Mouse (Mus musculus) C2C12 (cell line): Measurements from ENCODE around the gene Cip2a. TPM values are rescaled to one million over a fixed set of nuclear protein-coding genes. Genes with fewer than 3 reads are reported as not detected.

ENCODE experiments used
- H3K27me3 ChIP-seq: one replicate; pipeline ENCODE4 v1.6.1; 2011; ENCODE audit not compliant: control insufficient read depth, insufficient read depth, insufficient read length
- H3K36me3 ChIP-seq: one replicate; pipeline ENCODE4 v1.6.1; 2011; ENCODE audit not compliant: control insufficient read depth, insufficient read depth
- H3K4me3 ChIP-seq: one replicate; pipeline ENCODE4 v1.5.1; 2011; ENCODE audit warnings: mild to moderate bottlenecking, control low read depth; ENCODE audit not compliant: poor library complexity, insufficient read depth, severe bottlenecking
- H3K79me2 ChIP-seq: one replicate; pipeline ENCODE4 v1.6.1; 2011; ENCODE audit not compliant: control insufficient read depth, insufficient read depth
- H3K79me3 ChIP-seq: one replicate; pipeline ENCODE4 v1.6.1; 2011; ENCODE audit warnings: low read depth, control low read depth
- H3ac ChIP-seq: one replicate; pipeline ENCODE3; 2011; ENCODE audit warnings: low read depth; ENCODE audit not compliant: control insufficient read depth, insufficient read length
- CEBPB ChIP-seq: IDR thresholded peaks from one replicate; pipeline ENCODE4 v1.6.1; 2011; ENCODE audit warnings: low read depth, mild to moderate bottlenecking, control low read depth, moderate library complexity
- CTCF ChIP-seq: IDR thresholded peaks from one replicate; pipeline ENCODE4 v1.5.1; 2011; ENCODE audit not compliant: control insufficient read depth, insufficient read depth, insufficient read length
- FOSL1 ChIP-seq: IDR thresholded peaks from one replicate; pipeline ENCODE4 v1.8.0; 2011; ENCODE audit warnings: mild to moderate bottlenecking, low read length; ENCODE audit not compliant: poor library complexity, insufficient read depth, severe bottlenecking
- MAX ChIP-seq: IDR thresholded peaks from one replicate; pipeline ENCODE4 v1.6.1; 2011; ENCODE audit warnings: mild to moderate bottlenecking, control low read depth
- MYOD1 ChIP-seq: IDR thresholded peaks from one replicate; pipeline ENCODE4 v1.6.1; 2011; ENCODE audit warnings: low read depth; ENCODE audit not compliant: control insufficient read depth, insufficient read length
- MYOG ChIP-seq: IDR thresholded peaks from one replicate; pipeline ENCODE4 v1.6.1; 2011; ENCODE audit not compliant: control insufficient read depth, insufficient read length; ENCODE audit errors: extremely low read depth
- USF1 ChIP-seq: IDR thresholded peaks from one replicate; pipeline ENCODE4 v1.6.1; 2011; ENCODE audit warnings: low read depth, mild to moderate bottlenecking, control low read depth, moderate library complexity
- polyA plus RNA-seq: library from polyadenylated mRNA; unstranded; fragments of >200 nt; fragmentation: generic; extraction: Trizol; gene quantifications from one replicate; pipeline ENCODE4 v1.2.1, GENCODE M21; 2012; ENCODE audit warnings: missing spikeins

Gene Cip2a
- polyA plus RNA-seq, 1 experiment, result 12.6 TPM

DNA sequence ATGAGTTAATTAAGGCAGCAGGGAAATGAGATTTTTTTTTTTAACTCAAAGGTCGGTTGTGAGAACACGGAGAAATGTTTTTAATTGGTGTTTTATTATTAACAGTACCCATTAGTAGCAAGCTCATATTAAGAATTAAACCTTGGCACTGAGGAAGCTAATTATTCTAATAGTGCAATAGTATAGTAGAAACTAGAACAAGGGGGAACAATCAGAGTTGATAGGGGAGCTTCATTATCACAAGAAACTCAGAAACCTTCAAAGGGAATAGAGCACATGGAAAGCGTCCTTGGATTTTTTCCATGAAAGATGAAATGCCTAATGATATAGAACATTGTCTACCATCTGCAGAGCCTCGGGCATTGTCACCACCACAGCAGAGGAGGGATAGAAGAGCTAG is 41.9 kb downstream of the Cip2a start:
- no peak overlapping the region for H3ac ChIP-seq
- TF ChIP-seq USF1, result no peak
- H3K79me3 ChIP-seq, result no peaks in the 10 kb centered on the region
- H3K4me3 ChIP-seq, result no peak overlapping the region
- no peaks in the 10 kb centered on the region for H3K36me3 ChIP-seq
- no peaks in the 10 kb centered on the region for H3K27me3 ChIP-seq
- no peaks in the 10 kb centered on the region for H3K79me2 ChIP-seq

DNA sequence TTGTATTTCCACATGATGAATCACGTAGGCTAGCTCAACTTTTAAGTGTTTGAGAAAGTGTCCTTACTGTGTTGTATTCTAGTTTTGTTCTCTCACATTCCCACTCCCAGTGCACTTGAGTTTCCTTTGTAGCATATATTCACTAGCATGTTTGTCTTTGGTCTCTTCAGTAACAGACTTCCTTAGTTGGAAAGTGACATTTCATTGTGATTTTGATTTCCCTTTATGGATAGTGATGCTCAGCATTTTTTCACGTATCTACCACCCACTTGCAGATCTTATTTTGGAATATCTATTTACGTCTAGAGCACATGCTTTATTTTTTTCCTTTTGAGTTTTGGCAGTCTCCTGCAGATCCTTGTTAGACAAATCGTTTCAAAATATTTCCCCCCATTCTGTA is 43.8 kb downstream of the Cip2a start:
- Histone ChIP-seq H3K79me2 (no peaks in the 10 kb centered on the region), H3K4me3 (no peak overlapping the region), H3ac (no peak overlapping the region), H3K36me3 (no peaks in the 10 kb centered on the region), H3K27me3 (no peaks in the 10 kb centered on the region), H3K79me3 (no peaks in the 10 kb centered on the region)
- TF ChIP-seq MYOD1, result no peak

DNA sequence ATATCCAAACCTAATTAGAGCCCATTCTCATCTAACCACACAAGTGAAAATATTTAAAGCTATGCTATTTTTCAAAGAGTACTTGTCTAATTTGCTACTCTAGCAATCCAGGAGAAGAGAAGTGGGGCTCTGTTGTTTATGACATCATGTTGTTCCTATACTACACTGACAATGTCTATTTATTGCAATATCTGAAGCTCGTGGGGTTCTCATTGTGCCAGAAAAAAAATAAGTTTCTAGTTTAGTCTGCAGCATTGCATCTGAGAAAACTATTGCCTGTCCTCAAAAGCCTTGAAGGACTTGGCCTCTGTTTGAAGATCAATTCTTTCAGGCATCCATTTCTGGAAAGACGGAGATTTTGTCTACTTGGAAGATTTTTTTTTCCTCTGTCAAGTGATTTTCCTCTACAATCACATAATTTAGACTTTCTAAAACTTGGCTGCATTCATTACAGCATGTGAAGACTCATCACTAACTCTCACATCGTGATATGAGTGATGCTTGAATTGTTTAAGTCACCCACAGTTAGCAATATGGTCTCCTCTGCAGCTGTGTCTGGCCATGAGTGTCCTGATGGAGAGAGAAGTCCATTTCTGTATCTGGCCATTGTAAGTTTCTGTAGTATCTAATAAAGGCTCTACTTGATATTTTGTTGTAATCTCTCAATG is 46.7 kb downstream of the Cip2a start:
- no peak overlapping the region for H3ac ChIP-seq
- no peak for TF ChIP-seq MAX
- no peaks in the 10 kb centered on the region for H3K79me2 ChIP-seq
- no peak overlapping the region for H3K4me3 ChIP-seq
- no peaks in the 10 kb centered on the region for H3K79me3 ChIP-seq
- no peaks in the 10 kb centered on the region for H3K36me3 ChIP-seq
- H3K27me3 ChIP-seq, result no peaks in the 10 kb centered on the region

DNA sequence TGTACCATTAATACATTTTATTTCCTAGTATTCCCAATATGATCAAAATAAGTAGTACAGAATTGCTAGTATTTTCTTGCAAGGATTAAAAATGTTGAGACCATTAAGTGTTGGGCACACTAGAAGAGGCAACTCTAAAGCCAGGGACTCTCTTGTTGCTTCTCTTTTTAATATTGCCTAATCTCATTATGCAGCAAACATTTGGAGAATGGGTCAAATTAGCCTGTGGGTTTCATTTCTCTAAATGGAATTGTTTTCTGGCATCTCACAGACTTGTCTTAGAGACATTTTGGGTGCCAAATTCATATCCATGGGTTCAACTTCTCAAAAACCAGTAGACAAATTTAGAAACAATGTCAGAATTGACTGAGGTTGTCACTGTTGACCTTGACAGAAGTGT is 55.2 kb downstream of the Cip2a start:
- no peak for TF ChIP-seq MYOG
- TF ChIP-seq MYOD1, result no peak
- TF ChIP-seq CTCF, result no peak
- TF ChIP-seq CEBPB, result no peak
- no peak for TF ChIP-seq FOSL1
- no peak for TF ChIP-seq MAX
- TF ChIP-seq USF1, result no peak

DNA sequence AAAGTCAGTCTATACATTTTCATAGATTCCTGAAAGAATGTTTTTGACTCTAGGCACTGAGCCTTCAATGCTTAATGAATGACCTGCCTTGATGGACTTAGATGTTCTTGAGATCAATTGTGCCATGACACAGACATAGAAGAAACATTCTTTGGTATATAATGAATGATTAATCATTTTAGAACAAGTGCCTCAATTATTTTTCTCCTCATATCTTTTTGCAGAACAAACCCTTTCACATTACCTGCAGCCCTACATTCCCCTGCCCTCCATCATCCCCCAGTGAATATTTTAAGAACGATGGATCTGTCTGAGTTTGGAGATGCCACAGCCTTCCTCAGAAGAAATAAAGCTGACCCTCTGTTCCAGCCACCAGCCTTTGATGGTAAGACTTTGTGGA is 63.2 kb downstream of the Cip2a start, which contains the start of gene Myh15:
Myh15 (plus strand) TSS at position 301 of the 400 bp plus-strand sequence.
- H3K36me3 ChIP-seq, result no peaks in the 10 kb centered on the region
- H3K79me3 ChIP-seq, result no peaks in the 10 kb centered on the region

More for the DNA sequence above, 55.2 kb downstream of the Cip2a start:
- no peaks in the 10 kb centered on the region for H3K36me3 ChIP-seq
- no peaks in the 10 kb centered on the region for H3K79me3 ChIP-seq
- H3K27me3 ChIP-seq, result no peaks in the 10 kb centered on the region
- H3K79me2 ChIP-seq, result no peaks in the 10 kb centered on the region
- no peak overlapping the region for H3K4me3 ChIP-seq
- H3ac ChIP-seq, result no peak overlapping the region

More for the DNA sequence above, 63.2 kb downstream of the Cip2a start, which contains the start of gene Myh15:
- H3ac ChIP-seq, result no peak within 1 kb of the TSS
- no peaks in the 10 kb centered on the region for H3K27me3 ChIP-seq
- TF ChIP-seq USF1 (no peak), MYOG (no peak), CEBPB (no peak), MAX (no peak), FOSL1 (no peak), CTCF (no peak), MYOD1 (no peak)
- no peak within 1 kb of the TSS for H3K4me3 ChIP-seq
- no peaks in the 10 kb centered on the region for H3K79me2 ChIP-seq

Other genes with a start within 250 kb of the Cip2a start
- gene Trat1, start 222.2 kb upstream of the Cip2a start, polyA plus RNA-seq, result not detected
- not detected for gene Retnlb, start 177.3 kb upstream of the Cip2a start, polyA plus RNA-seq
- gene Retnla, start 151.6 kb upstream of the Cip2a start, polyA plus RNA-seq, result not detected
- not detected for gene Retnlg, start 121.6 kb upstream of the Cip2a start, polyA plus RNA-seq
- gene Dzip3, start within 50 bp of the Cip2a start, polyA plus RNA-seq, result 3.3 TPM
- not detected for gene Myh15, start 63.3 kb downstream of the Cip2a start, polyA plus RNA-seq